Mouse (Mus musculus): ENCODE measurements around the gene Tenm1. TPM values are rescaled to one million over a fixed set of nuclear protein-coding genes. Genes with fewer than 3 reads are reported as not detected.

Tenm1 gene
- polyA plus RNA-seq, 1 experiment from 2014 or later = 0.54 TPM

DNA sequence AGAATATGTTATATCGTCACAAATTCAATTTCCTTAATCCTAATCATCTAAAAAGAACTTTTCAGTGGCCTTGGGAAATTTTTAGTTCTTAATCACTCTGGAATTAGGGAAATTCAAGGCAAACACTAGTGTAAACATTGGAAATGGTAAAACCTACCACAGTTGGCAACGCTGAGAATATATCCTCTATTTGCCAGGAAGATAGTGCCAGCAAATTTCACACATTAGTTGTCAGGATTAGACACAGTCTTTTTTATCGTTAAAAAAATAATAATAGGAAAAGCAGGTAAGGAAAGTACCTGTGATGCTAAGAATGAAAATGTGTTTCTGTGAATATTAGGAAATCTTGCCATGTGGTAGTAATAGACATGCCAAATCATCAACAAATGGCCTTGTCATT, 223.9 kb downstream of the Tenm1 start:
- 85% methylated on average over 3 of the region's 3 CpGs for WGBS
- no peak overlapping the region for H3K4me2 ChIP-seq (replicated peaks)
- H3K4me3 ChIP-seq (replicated peaks) = no peak overlapping the region
- H3K9me3 ChIP-seq = no peaks in the 10 kb centered on the region
- no peak for ATAC-seq
- H3K27ac ChIP-seq = no peak overlapping the region
- no peaks in the 10 kb centered on the region for H3K27me3 ChIP-seq (replicated peaks)
- H3K4me1 ChIP-seq (replicated peaks) = no peaks in the 10 kb centered on the region
- H3K9ac ChIP-seq = no peak overlapping the region
- H3K36me3 ChIP-seq = no peaks in the 10 kb centered on the region

DNA sequence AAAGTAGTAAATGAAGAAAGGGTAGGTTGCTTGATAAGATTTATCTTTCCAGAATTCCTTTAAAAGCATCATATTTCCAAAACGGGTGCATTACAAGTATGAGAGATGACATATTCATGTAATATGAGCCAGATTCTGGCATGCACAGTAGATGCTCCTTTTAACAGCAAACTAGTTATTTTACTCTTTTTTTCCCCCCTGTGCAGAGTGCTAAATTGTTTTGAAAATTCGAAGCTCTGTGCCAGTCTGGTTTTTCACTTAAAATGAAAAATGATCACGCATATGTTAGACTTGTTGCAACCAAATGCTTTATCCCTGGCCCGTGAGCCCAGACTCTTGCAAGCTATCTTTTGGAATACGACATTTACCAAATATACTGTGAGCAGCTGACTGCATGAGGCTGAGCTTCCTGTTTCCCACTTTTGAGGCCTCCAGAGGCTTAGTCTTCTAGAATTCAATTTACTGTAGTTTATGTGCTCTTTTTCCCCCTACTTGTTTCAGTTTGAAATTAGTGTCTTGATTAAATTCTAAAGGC, 226.6 kb downstream of the Tenm1 start:
- H3K4me2 ChIP-seq (replicated peaks) = no peak overlapping the region
- no peak overlapping the region for H3K27ac ChIP-seq
- no peak for ATAC-seq
- H3K27me3 ChIP-seq (replicated peaks) = no peaks in the 10 kb centered on the region
- no peaks in the 10 kb centered on the region for H3K36me3 ChIP-seq
- no peaks in the 10 kb centered on the region for H3K4me1 ChIP-seq (replicated peaks)
- no peaks in the 10 kb centered on the region for H3K9me3 ChIP-seq
- WGBS = 72% methylated on average over 5 of the region's 5 CpGs
- H3K9ac ChIP-seq = no peak overlapping the region
- no peak overlapping the region for H3K4me3 ChIP-seq (replicated peaks)

DNA sequence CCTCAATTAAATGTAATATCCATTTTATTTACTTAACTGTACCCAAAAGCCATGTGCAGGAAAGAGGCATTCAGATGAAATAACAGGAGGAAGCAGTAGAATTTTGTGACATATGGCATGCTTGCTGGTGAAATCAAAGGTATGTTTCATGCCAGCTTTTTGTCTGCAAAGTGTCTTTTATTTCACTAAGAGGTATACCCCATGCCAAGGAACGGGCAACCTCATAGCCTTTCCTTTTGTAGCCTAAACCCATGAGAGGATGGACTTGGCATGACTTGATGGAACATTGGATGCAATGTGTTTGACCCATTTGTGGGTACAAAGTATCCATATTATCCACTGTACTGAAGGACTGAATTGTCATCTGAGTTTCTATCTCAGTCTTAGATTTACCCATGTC, 246.0 kb downstream of the Tenm1 start:
- 86% methylated on average over 1 of the region's 1 CpGs for WGBS
- H3K9ac ChIP-seq = no peak overlapping the region
- H3K4me3 ChIP-seq (replicated peaks) = no peak overlapping the region
- no peak overlapping the region for H3K27ac ChIP-seq
- no peak overlapping the region for H3K4me2 ChIP-seq (replicated peaks)
- ATAC-seq = no peak
- H3K4me1 ChIP-seq (replicated peaks) = no peaks in the 10 kb centered on the region
- no peaks in the 10 kb centered on the region for H3K27me3 ChIP-seq (replicated peaks)
- H3K36me3 ChIP-seq = no peaks in the 10 kb centered on the region
- H3K9me3 ChIP-seq = no peaks in the 10 kb centered on the region

DNA sequence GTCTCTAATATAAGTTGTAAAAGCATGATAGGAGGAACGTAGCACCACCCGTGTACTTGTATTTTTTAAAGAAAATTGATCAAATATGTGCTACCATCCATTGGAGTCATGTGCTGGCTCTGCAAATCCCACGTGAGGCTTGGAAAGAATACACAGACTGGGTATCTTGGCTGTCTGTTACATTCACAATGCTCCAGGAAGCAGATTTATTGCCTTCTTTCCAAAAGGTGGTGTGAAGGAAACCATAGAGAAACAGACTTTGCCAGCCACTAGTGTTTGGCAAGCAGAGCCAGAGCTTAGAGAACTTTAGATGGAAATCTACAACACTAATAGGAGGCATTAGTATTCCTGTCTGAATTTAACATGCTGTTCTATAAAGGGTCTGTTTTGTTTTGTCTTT, 277.4 kb downstream of the Tenm1 start:
- Histone ChIP-seq H3K4me3 (replicated peaks) (no peak overlapping the region), H3K27ac (no peak overlapping the region), H3K4me1 (replicated peaks) (no peaks in the 10 kb centered on the region), H3K36me3 (no peaks in the 10 kb centered on the region), H3K9me3 (no peaks in the 10 kb centered on the region), H3K9ac (no peak overlapping the region), H3K27me3 (replicated peaks) (no peaks in the 10 kb centered on the region), H3K4me2 (replicated peaks) (no peak overlapping the region)
- ATAC-seq = no peak
- WGBS = 80% methylated on average over 3 of the region's 3 CpGs

DNA sequence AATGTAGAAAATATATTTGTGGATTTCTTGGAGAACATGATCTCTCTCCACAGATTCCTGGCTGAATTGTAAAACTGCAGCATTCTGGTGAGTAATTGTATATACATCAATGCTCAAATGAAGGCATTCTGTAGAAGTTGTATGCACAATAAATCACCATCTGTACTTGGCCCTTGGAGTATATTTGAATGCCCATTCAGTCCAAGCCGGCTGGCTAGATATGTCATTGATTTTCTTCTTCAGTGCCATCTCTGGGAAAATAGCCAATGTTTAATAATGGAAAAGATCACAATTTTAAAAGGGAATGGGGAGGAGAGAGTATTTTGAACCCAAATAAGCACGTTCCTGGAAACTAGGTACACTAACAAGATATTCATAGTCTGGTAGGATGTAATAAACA, 299.2 kb downstream of the Tenm1 start:
- no peaks in the 10 kb centered on the region for H3K36me3 ChIP-seq
- H3K27ac ChIP-seq = no peak overlapping the region
- H3K27me3 ChIP-seq (replicated peaks) = no peaks in the 10 kb centered on the region
- no peaks in the 10 kb centered on the region for H3K4me1 ChIP-seq (replicated peaks)
- no peaks in the 10 kb centered on the region for H3K9me3 ChIP-seq
- no peak for ATAC-seq
- H3K4me2 ChIP-seq (replicated peaks) = no peak overlapping the region
- H3K9ac ChIP-seq = no peak overlapping the region
- WGBS = 45% methylated on average over 2 of the region's 2 CpGs
- H3K4me3 ChIP-seq (replicated peaks) = no peak overlapping the region

DNA sequence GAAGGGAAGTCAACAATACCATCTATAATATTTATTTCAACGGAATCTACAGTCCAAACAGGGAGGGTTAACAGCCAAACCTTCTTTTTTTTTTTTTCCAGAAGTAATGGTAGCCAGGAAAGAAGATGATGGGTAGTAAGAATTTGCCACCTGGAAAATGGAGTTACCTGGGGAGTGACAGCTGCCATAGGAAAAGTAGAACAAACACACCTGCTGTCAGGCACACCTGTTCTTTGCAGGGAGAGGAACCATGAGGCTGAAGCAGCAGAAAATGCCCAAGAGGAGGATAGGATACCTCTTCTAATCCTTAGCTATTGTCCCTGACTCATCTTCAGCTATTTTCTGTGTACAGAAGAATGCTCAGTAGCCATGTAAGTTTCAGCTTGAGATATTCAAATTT, 306.4 kb downstream of the Tenm1 start:
- Histone ChIP-seq H3K4me2 (replicated peaks) (no peak overlapping the region), H3K9ac (no peak overlapping the region), H3K4me3 (replicated peaks) (no peak overlapping the region), H3K36me3 (no peaks in the 10 kb centered on the region), H3K27ac (no peak overlapping the region), H3K27me3 (replicated peaks) (no peaks in the 10 kb centered on the region), H3K4me1 (replicated peaks) (no peaks in the 10 kb centered on the region), H3K9me3 (no peaks in the 10 kb centered on the region)
- WGBS = 89% methylated on average over 1 of the region's 1 CpGs
- no peak for ATAC-seq

DNA sequence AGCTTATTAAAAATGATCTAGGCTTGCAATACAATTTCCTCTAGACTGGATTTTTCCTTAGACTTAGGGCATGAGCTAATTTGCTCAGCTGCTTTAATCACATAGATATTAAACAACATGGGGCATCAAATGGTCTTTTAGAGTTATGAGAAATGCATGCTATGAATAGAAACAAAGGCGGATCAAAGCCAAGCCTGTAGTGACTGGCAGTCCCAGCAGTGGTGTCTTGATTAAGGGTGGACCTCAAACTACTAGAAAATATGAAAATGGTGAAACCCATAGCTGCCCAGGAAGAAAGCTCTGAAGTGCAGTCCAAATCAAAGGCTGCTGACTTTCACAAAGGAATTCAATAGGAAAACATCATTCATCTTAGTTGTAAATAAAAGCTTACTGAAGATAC, 306.9 kb downstream of the Tenm1 start:
- WGBS = 86% methylated on average over 1 of the region's 1 CpGs
- H3K27ac ChIP-seq = no peak overlapping the region
- no peak overlapping the region for H3K4me2 ChIP-seq (replicated peaks)
- no peaks in the 10 kb centered on the region for H3K36me3 ChIP-seq
- H3K9me3 ChIP-seq = no peaks in the 10 kb centered on the region
- no peaks in the 10 kb centered on the region for H3K27me3 ChIP-seq (replicated peaks)
- ATAC-seq = no peak
- H3K4me1 ChIP-seq (replicated peaks) = no peaks in the 10 kb centered on the region
- no peak overlapping the region for H3K9ac ChIP-seq
- H3K4me3 ChIP-seq (replicated peaks) = no peak overlapping the region

DNA sequence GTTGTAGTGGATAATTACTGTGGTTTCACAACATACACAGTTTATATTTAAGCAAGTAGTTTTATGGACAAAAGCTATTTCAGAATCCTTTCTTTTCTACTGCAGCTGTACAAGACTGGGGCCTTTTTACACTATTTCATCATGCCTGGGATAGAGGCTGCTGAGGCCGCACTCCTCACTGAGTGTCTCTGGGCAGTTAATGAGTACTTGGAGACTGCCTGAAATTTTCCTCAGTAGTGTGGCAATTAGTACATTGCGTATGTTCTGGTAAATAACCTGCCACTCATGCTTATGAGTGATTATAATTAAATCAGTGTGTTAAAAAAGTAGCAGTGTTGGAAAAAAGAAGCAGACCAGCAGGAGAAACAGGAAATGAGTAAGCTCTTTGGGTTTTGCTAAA, 442.8 kb downstream of the Tenm1 start:
- Histone ChIP-seq H3K36me3 (no peaks in the 10 kb centered on the region), H3K4me3 (replicated peaks) (no peak overlapping the region), H3K9ac (no peak overlapping the region), H3K9me3 (no peaks in the 10 kb centered on the region), H3K27me3 (replicated peaks) (no peaks in the 10 kb centered on the region), H3K4me2 (replicated peaks) (no peak overlapping the region), H3K27ac (no peak overlapping the region), H3K4me1 (replicated peaks) (no peaks in the 10 kb centered on the region)
- ATAC-seq = no peak
- WGBS = 69% methylated on average over 2 of the region's 2 CpGs

DNA sequence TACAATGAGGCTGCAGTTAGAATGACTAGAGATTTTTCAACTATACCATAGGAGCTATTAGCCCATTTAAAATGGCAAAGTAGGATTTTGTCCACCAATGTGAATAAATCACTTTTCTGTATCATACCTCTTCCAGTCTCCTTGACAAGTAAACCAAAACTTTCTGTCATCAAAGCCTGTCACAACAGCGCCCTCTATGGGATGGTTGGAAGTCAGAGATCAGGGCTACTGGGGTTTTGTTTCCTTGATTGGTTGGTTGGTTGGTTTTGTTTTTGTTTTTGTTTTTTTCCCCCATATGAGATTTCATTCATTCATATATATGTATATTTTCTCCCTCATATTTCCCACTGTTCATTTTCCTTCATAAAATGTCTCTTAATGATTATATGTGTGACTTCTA, 455.4 kb downstream of the Tenm1 start:
- Histone ChIP-seq H3K27me3 (replicated peaks) (no peaks in the 10 kb centered on the region), H3K27ac (no peak overlapping the region), H3K36me3 (no peaks in the 10 kb centered on the region), H3K9me3 (no peaks in the 10 kb centered on the region), H3K4me1 (replicated peaks) (no peaks in the 10 kb centered on the region), H3K4me3 (replicated peaks) (no peak overlapping the region), H3K9ac (no peak overlapping the region), H3K4me2 (replicated peaks) (no peak overlapping the region)
- WGBS = 0% methylated on average over 1 of the region's 1 CpGs
- no peak for ATAC-seq

DNA sequence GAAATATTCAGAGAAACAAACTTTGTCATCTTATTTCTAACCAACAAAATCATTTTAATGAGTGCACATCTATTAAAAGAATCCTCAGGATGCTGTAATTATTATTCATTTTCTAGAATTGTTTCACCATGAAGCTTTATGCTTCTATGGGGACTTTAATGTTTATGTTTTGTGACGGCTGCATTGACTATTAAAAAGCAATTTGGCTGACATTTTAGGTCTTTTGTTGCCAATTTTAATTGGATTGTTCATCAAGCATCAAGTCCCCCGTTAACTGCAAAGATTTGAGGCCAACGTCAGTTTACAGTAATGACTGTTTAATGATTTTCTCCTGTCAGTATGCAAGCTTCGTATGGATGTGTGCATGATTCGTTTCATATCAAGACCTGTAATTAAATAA, 461.3 kb downstream of the Tenm1 start:
- Histone ChIP-seq H3K9me3 (no peaks in the 10 kb centered on the region), H3K9ac (no peak overlapping the region), H3K27ac (no peak overlapping the region), H3K36me3 (no peaks in the 10 kb centered on the region), H3K4me2 (replicated peaks) (no peak overlapping the region), H3K4me1 (replicated peaks) (no peaks in the 10 kb centered on the region), H3K27me3 (replicated peaks) (no peaks in the 10 kb centered on the region), H3K4me3 (replicated peaks) (no peak overlapping the region)
- WGBS = 71% methylated on average over 5 of the region's 5 CpGs
- no peak for ATAC-seq

DNA sequence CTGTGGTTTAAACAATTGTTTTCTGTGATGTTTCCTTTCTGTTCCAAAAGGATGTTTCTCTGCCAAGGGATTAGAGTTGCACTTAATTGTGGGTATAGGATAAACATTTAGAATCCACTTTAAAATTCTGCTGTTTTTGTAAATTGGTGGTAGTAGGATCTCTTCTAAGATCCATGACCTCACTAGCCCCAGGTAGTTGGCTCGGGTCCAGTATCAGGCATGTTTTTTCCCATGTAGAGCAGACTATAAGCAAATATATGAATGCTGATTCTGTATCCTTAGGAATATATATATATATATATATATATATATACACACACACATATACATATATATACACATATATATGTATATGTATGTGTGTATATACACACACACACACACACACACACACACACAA, 567.2 kb downstream of the Tenm1 start:
- no peak overlapping the region for H3K9ac ChIP-seq
- WGBS = 81% methylated on average over 1 of the region's 1 CpGs
- H3K4me3 ChIP-seq (replicated peaks) = no peak overlapping the region
- no peaks in the 10 kb centered on the region for H3K36me3 ChIP-seq
- no peaks in the 10 kb centered on the region for H3K4me1 ChIP-seq (replicated peaks)
- no peak overlapping the region for H3K4me2 ChIP-seq (replicated peaks)
- H3K27ac ChIP-seq = no peak overlapping the region
- H3K9me3 ChIP-seq = no peaks in the 10 kb centered on the region
- ATAC-seq = no peak
- no peaks in the 10 kb centered on the region for H3K27me3 ChIP-seq (replicated peaks)

DNA sequence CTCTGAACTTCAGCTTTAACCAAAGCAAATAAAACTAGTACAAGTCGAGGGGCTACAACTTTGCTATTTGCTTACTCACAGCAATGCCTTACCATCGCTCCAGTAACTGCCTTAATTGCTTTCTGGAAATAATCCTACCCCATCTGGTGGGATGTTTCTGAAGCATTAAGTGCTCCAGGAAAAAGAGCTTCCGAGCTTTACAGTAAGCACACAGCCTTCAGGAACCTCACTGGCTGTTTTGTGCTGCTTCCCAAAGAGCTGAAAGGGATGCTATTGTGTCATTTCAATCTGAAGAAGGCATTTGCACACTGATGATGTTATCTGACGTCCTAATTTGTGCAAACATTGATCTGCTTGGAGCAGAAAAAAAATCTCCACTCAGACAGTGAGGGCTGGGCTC, 647.4 kb downstream of the Tenm1 start:
- WGBS = 42% methylated on average over 4 of the region's 4 CpGs

DNA sequence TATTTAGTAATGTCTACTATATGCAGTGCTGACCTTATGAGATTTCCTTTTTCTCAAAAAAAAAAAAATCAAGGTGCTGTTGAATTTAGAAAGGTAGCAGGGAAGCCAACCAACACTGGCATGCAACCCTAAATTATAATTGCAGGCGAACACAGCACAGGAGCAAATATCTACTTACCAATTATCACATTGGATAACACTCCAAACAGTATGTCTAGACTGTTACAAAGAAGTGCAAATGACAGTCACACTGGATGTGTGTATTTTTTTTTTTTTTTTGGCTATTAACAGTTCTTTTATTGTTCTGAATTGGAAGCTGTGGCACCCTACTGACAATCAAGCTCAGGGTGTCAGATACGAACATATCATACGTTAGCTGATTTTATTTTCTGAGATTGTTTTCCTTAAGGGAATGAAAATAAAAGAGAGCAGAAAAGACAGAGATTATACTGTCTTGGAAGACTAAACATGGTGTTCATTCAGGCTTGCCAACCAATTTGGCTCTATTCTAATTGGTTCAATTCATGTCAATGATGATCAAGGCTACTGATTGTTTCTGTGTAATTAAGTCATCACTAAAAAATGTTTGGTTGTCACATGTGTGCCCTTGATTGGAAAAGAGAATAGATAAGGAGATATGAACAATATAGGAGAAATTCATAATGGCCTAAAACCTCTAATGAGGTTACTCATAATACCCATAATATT, 710.7 kb downstream of the Tenm1 start:
- H3K36me3 ChIP-seq = no peaks in the 10 kb centered on the region
- no peaks in the 10 kb centered on the region for H3K9me3 ChIP-seq
- H3K4me2 ChIP-seq (replicated peaks) = no peak overlapping the region
- H3K9ac ChIP-seq = no peak overlapping the region
- no peaks in the 10 kb centered on the region for H3K27me3 ChIP-seq (replicated peaks)
- ATAC-seq = no peak
- H3K4me3 ChIP-seq (replicated peaks) = no peak overlapping the region
- H3K4me1 ChIP-seq (replicated peaks) = no peaks in the 10 kb centered on the region
- no peak overlapping the region for H3K27ac ChIP-seq
- WGBS = 86% methylated on average over 3 of the region's 3 CpGs

More for the DNA sequence above, 647.4 kb downstream of the Tenm1 start:
- no peak for ATAC-seq
- H3K4me3 ChIP-seq (replicated peaks) = no peak overlapping the region
- H3K27me3 ChIP-seq (replicated peaks) = no peaks in the 10 kb centered on the region
- no peak overlapping the region for H3K27ac ChIP-seq
- no peaks in the 10 kb centered on the region for H3K4me1 ChIP-seq (replicated peaks)
- no peak overlapping the region for H3K4me2 ChIP-seq (replicated peaks)
- H3K9ac ChIP-seq = no peak overlapping the region
- no peaks in the 10 kb centered on the region for H3K36me3 ChIP-seq
- H3K9me3 ChIP-seq = no peaks in the 10 kb centered on the region
